Mouse (Mus musculus) CH12.LX (cell line): ENCODE measurements around the gene Kcnd1. TPM values are rescaled to one million over a fixed set of nuclear protein-coding genes. Genes with fewer than 3 reads are reported as not detected.

ENCODE experiments used
- DNase-seq: peaks from one replicate; pipeline ENCODE4 v3.0.0-alpha.2; 2013; ENCODE audit errors: extremely low read depth
- H3K27ac ChIP-seq: 2 replicates; pipeline ENCODE4 v1.5.1; 2012; ENCODE audit warnings: low read depth, mild to moderate bottlenecking, control low read depth, moderate library complexity; ENCODE audit not compliant: insufficient read depth
- H3K27me3 ChIP-seq: replicated peaks from 2 replicates; pipeline ENCODE3; 2012; ENCODE audit warnings: inconsistent platforms
- H3K36me3 ChIP-seq, 2 experiments: replicated peaks in 1 of 2; 2 replicates each; pipeline versions ENCODE3 to v1.6.1; 2012; ENCODE audit warnings: inconsistent platforms in 1 of 2, low read length in 1 of 2, mild to moderate bottlenecking in 1 of 2, mixed read lengths in 1 of 2, moderate library complexity in 1 of 2; ENCODE audit not compliant: control insufficient read depth in 1 of 2, insufficient read depth in 1 of 2
- H3K4me1 ChIP-seq, 2 experiments: 2 replicates each; pipeline ENCODE4 v1.6.1; 2012; ENCODE audit warnings: inconsistent platforms in 1 of 2, moderate library complexity in 1 of 2; ENCODE audit not compliant: insufficient read depth in 2 of 2, control insufficient read depth in 1 of 2
- H3K4me2 ChIP-seq: 2 replicates; pipeline ENCODE4 v1.6.1; 2012; ENCODE audit warnings: low read depth, mild to moderate bottlenecking, control low read depth; ENCODE audit not compliant: poor library complexity, insufficient read depth, severe bottlenecking
- H3K4me3 ChIP-seq, 3 experiments: fragments of 150-350 bp in 1 of 3; sonication (generic) in 1 of 3; replicated peaks in 1 of 3; 2 replicates each; pipeline versions ENCODE3 to v1.5.1; 2011 to 2012; ENCODE audit warnings: low read depth in 2 of 3, low read length in 2 of 3, mild to moderate bottlenecking in 2 of 3, moderate library complexity in 2 of 3, control low read depth in 1 of 3, improper control_type of control experiment in 1 of 3, inconsistent platforms in 1 of 3, mixed read lengths in 1 of 3; ENCODE audit not compliant: poor library complexity in 1 of 3
- H3K79me2 ChIP-seq: replicated peaks from 2 replicates; pipeline ENCODE4 v1.6.1; 2012; ENCODE audit warnings: mild to moderate bottlenecking, moderate library complexity; ENCODE audit not compliant: control insufficient read depth, poor library complexity, insufficient read depth, severe bottlenecking; ENCODE audit errors: extremely low read depth
- H3K9ac ChIP-seq: 2 replicates; pipeline ENCODE4 v1.6.1; 2012; ENCODE audit warnings: low read depth, mild to moderate bottlenecking, control low read depth, moderate library complexity; ENCODE audit not compliant: insufficient read depth
- H3K9me3 ChIP-seq: replicated peaks from 2 replicates; pipeline ENCODE3; 2012; ENCODE audit warnings: low read length, inconsistent platforms, mixed read lengths
- BHLHE40 ChIP-seq: IDR thresholded peaks from 2 replicates; pipeline ENCODE4 v1.6.1; 2011; ENCODE audit warnings: mild to moderate bottlenecking, low read depth, low read length, improper control_type of control experiment
- CHD1 ChIP-seq: IDR thresholded peaks from 2 replicates; pipeline ENCODE4 v1.6.1; 2012; ENCODE audit warnings: low read depth, low read length, improper control_type of control experiment, inconsistent platforms
- CHD2 ChIP-seq: IDR thresholded peaks from 2 replicates; pipeline ENCODE4 v1.6.1; 2011; ENCODE audit warnings: low read length, improper control_type of control experiment
- CTCF ChIP-seq, 2 experiments: IDR thresholded peaks in 1 of 2; conservative IDR thresholded peaks in 1 of 2; 2 replicates each; pipeline ENCODE4 v1.5.1; 2011 to 2012; ENCODE audit warnings: low read depth in 2 of 2, low read length in 2 of 2, improper control_type of control experiment in 1 of 2, inconsistent platforms in 1 of 2, mild to moderate bottlenecking in 1 of 2, moderate library complexity in 1 of 2
- ELF1 ChIP-seq: IDR thresholded peaks from 2 replicates; pipeline ENCODE4 v1.6.1; 2014; ENCODE audit warnings: low read depth, mild to moderate bottlenecking, inconsistent platforms, low read length, improper control_type of control experiment
- EP300 ChIP-seq: IDR thresholded peaks from 2 replicates; pipeline ENCODE4 v1.6.1; 2011; ENCODE audit warnings: low read length, improper control_type of control experiment
- ETS1 ChIP-seq: conservative IDR thresholded peaks from 2 replicates; pipeline ENCODE4 v1.6.1; 2012; ENCODE audit warnings: low read depth, mild to moderate bottlenecking, inconsistent platforms, low read length, improper control_type of control experiment, moderate library complexity
- HCFC1 ChIP-seq: IDR thresholded peaks from 2 replicates; pipeline ENCODE4 v1.6.1; 2012; ENCODE audit warnings: low read depth, mild to moderate bottlenecking, inconsistent platforms, low read length, improper control_type of control experiment
- IRF4 ChIP-seq: IDR thresholded peaks from 2 replicates; pipeline ENCODE4 v1.6.1; 2014; ENCODE audit warnings: low read depth, mild to moderate bottlenecking, inconsistent platforms, low read length, improper control_type of control experiment
- JUN ChIP-seq: IDR thresholded peaks from 2 replicates; pipeline ENCODE4 v1.6.1; 2011; ENCODE audit warnings: low read depth, mild to moderate bottlenecking, low read length, improper control_type of control experiment, moderate library complexity; ENCODE audit not compliant: insufficient read depth
- MEF2A ChIP-seq: IDR thresholded peaks from 2 replicates; pipeline ENCODE4 v1.6.1; 2014; ENCODE audit warnings: low read depth, mild to moderate bottlenecking, inconsistent platforms, low read length, improper control_type of control experiment, borderline replicate concordance
- MXI1 ChIP-seq: IDR thresholded peaks from 2 replicates; pipeline ENCODE4 v1.6.1; 2011; ENCODE audit warnings: mild to moderate bottlenecking, low read depth, low read length, improper control_type of control experiment
- NELFE ChIP-seq: IDR thresholded peaks from 2 replicates; pipeline ENCODE4 v1.6.1; 2011; ENCODE audit warnings: low read depth, low read length, improper control_type of control experiment
- NRF1 ChIP-seq: IDR thresholded peaks from 2 replicates; pipeline ENCODE4 v1.6.1; 2014; ENCODE audit warnings: low read depth, mild to moderate bottlenecking, inconsistent platforms, low read length, improper control_type of control experiment, moderate library complexity
- PAX5 ChIP-seq: IDR thresholded peaks from 2 replicates; pipeline ENCODE4 v1.6.1; 2012; ENCODE audit warnings: low read length, inconsistent platforms, mixed read lengths
- POLR2A ChIP-seq: IDR thresholded peaks from 2 replicates; pipeline ENCODE4 v1.6.1; 2011; ENCODE audit warnings: low read depth, mild to moderate bottlenecking, improper control_type of control experiment, low read length
- RAD21 ChIP-seq: IDR thresholded peaks from 2 replicates; pipeline ENCODE4 v1.6.1; 2011; ENCODE audit warnings: low read depth, mild to moderate bottlenecking, low read length, improper control_type of control experiment, moderate library complexity
- SIN3A ChIP-seq: IDR thresholded peaks from 2 replicates; pipeline ENCODE4 v1.6.1; 2012; ENCODE audit warnings: low read length, improper control_type of control experiment, inconsistent platforms
- SMC3 ChIP-seq: IDR thresholded peaks from 2 replicates; pipeline ENCODE4 v1.6.1; 2011; ENCODE audit warnings: low read depth, low read length, improper control_type of control experiment
- TBP ChIP-seq: conservative IDR thresholded peaks from 2 replicates; pipeline ENCODE4 v1.6.1; 2011; ENCODE audit warnings: low read depth, low read length, improper control_type of control experiment
- TCF12 ChIP-seq: IDR thresholded peaks from 2 replicates; pipeline ENCODE4 v1.6.1; 2014; ENCODE audit warnings: low read depth, mild to moderate bottlenecking, inconsistent platforms, low read length, improper control_type of control experiment
- ZC3H11A ChIP-seq: IDR thresholded peaks from 2 replicates; pipeline ENCODE4 v1.6.1; 2012; ENCODE audit warnings: low read depth, mild to moderate bottlenecking, inconsistent platforms, low read length, improper control_type of control experiment
- ZMIZ1 ChIP-seq: IDR thresholded peaks from 2 replicates; pipeline ENCODE4 v1.6.1; 2012; ENCODE audit warnings: low read depth, mild to moderate bottlenecking, inconsistent platforms, low read length, improper control_type of control experiment
- ZNF384 ChIP-seq: IDR thresholded peaks from 2 replicates; pipeline ENCODE4 v1.6.1; 2012; ENCODE audit warnings: low read depth, low read length, improper control_type of control experiment, inconsistent platforms
- dilution Hi-C: fragments of 300-500 bp; cut with MboI; formaldehyde crosslinking; loops from 2 replicates; pipeline ENCODE4 v1.14.3; 2020; ENCODE audit warnings: low sequenced_read_pairs; ENCODE audit not compliant: extremely low pct_unique_long_range_greater_than_20kb, extremely low pct_ligation_motif_present
- in situ Hi-C: fragments of 300-500 bp; cut with MboI; formaldehyde crosslinking; loops from 3 replicates; pipeline ENCODE4 v1.14.3; 2019; ENCODE audit warnings: low sequenced_read_pairs, low pct_ligation_motif_present, low pct_unique_long_range_greater_than_20kb, mixed read lengths
- polyA plus RNA-seq: library from polyadenylated mRNA; unstranded; fragments of >175 nt; gene quantifications from 2 replicates; pipeline ENCODE4 v1.2.1, GENCODE M21; 2012; ENCODE audit warnings: low read depth; ENCODE audit not compliant: insufficient read length
- total RNA-seq, 2 experiments: library from RNA; depleted of rRNA; stranded (reverse); fragments of 300-350 nt in 1 of 2; fragments of >200 nt in 1 of 2; gene quantifications; 2 replicates each; pipeline ENCODE4 v1.2.3; 2012 to 2014

Gene Kcnd1
- total and polyA plus RNA-seq, 3 experiments: 0.51 to 3.4 (median 0.63) TPM

GRCm38 (mm10) chrX:7782603-7783092 is 39.4 kb upstream of the Kcnd1 start:
- Histone ChIP-seq H3K4me2 (no peak overlapping the region), H3K79me2 (no peaks in the 10 kb centered on the region), H3K9me3 (no peaks in the 10 kb centered on the region), H3K27ac (no peak overlapping the region), H3K4me1 (peaks cover 2 to 7% of the 10 kb centered on the region in 2 experiments; a peak in 1 of 4 replicates), H3K27me3 (no peaks in the 10 kb centered on the region), H3K9ac (no peak overlapping the region), H3K36me3 (no peaks in the 10 kb centered on the region), H3K4me3 (no peak overlapping the region)
- no peak for DNase-seq
- in situ Hi-C loops (no loop called here), dilution Hi-C loops (no loop called here)
- TF ChIP-seq RAD21: peak; percentile 27
- TF ChIP-seq CTCF (conservative IDR thresholded peaks at IDR 0.05 in 1 of 2, IDR thresholded peaks at IDR 0.05 in 1 of 2; ENCODE audit: low read depth in 2 of 2, low read length in 2 of 2): peak in 1 of 2 experiments; percentile 23; a peak in 2 of 4 replicates
- no peak for TF ChIP-seq ZC3H11A
- TF ChIP-seq MEF2A: no peak
- no peak for TF ChIP-seq BHLHE40

- peak; percentile 87 for DNase-seq
- Histone ChIP-seq H3K4me1 (peaks cover 3 to 31% of the 10 kb centered on the region in 2 experiments; a peak in 3 of 4 replicates), H3K27ac (no peak within 1 kb of the TSS), H3K36me3 (peaks cover 12 to 21% of the 10 kb centered on the region in 2 experiments), H3K27me3 (no peaks in the 10 kb centered on the region), H3K9me3 (no peaks in the 10 kb centered on the region), H3K79me2 (peaks cover 5% of the 10 kb centered on the region; the same call in 1 of the 2 replicates), H3K9ac (peak within 1 kb of the TSS; percentile 82), H3K4me3 (peak within 1 kb of the TSS; percentile 59 to 77 (median 75)), H3K4me2 (peak within 1 kb of the TSS; percentile 82)
- in situ Hi-C loops: no loop called here
- TF ChIP-seq MXI1: no peak
- TF ChIP-seq NRF1: peak; percentile 87
- TF ChIP-seq HCFC1: peak; percentile 45
- TF ChIP-seq TBP: peak; percentile 62
- TF ChIP-seq ZMIZ1: no peak
- TF ChIP-seq ETS1: peak; percentile 47
- TF ChIP-seq MEF2A: peak; percentile 79
- TF ChIP-seq ELF1: peak; percentile 74
- TF ChIP-seq IRF4: peak; percentile 76
- TF ChIP-seq SMC3: no peak
- peak; percentile 66 for TF ChIP-seq SIN3A
- TF ChIP-seq CHD1: peak; percentile 98
- peak; percentile 93 for TF ChIP-seq TCF12
- no peak for TF ChIP-seq ZC3H11A
- TF ChIP-seq JUN: peak; percentile 53; the same call in 1 of the 2 replicates
- peak; percentile 80 for TF ChIP-seq POLR2A
- TF ChIP-seq BHLHE40: no peak
- TF ChIP-seq CHD2: peak; percentile 22; the same call in 1 of the 2 replicates
- TF ChIP-seq EP300: peak; percentile 58
- peak; percentile 66 for TF ChIP-seq ZNF384
- TF ChIP-seq NELFE: peak; percentile 69
- TF ChIP-seq PAX5: no peak
- dilution Hi-C loops: no loop called here
These were observed 32.5 kb upstream of the Kcnd1 start, which contains the start of gene Gripap1 for GRCm38 (mm10) chrX:7789542-7790136. Gripap1 (plus strand) TSS chrX:7789765.
